ENCODE assay signal across 15 mouse cellular contexts in the genomic region with DNA sequence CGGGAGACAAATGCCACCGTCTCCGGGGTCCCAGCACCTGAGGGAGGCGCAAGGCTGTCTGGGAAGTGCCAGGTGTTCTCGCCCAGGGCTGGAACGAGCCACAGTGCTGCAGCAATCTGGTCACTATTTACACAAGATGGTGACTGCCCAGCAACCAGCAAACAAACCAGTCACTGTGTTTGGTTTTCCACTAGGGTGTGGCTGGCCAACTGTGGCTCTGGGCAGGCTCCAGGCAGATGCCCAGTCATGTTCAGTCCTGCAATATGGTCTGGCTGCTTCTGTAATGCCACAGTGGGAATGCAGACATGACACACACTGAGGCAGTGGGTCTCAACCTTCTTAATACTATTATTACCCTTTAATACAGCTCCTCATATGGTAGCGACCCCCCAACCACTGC.
DNase-seq lines count a peak whose midpoint lies in the region; ATAC-seq and TF ChIP-seq lines count a peak whose summit lies in the region.
"Had no signal": no experiment of that assay in that cellular context is flagged by ENCODE, and none has a peak within 500 bp of the region (broad histone marks: within the 10 kb centered on the region; RNA-seq: fewer than 3 reads in every experiment).

No protein-coding gene starts in this region.

- WGBS in liver, adult 2 months, result 64% methylated on average over 7 of the region's 7 CpGs

- H3K36me3 ChIP-seq in liver, adult 2 months (ENCODE audit: control insufficient read depth, insufficient read depth, low read length), result peaks cover 49% of the 10 kb centered on the region

- no peak overlapping the region for H3K27ac ChIP-seq in liver, adult 2 months (replicated peaks; ENCODE audit: insufficient read depth, low read depth, low read length)
- H3K27ac ChIP-seq: forebrain, embryonic 13.5 days; macrophage had no signal

- no peak overlapping the region for H3K9ac ChIP-seq in liver, adult 2 months (ENCODE audit: low read depth, low read length)
- H3K9ac ChIP-seq: forebrain, embryonic 13.5 days had no signal

- H3K27me3 ChIP-seq in liver, adult 2 months (ENCODE audit: control insufficient read depth, insufficient read depth, low read length), result no peaks in the 10 kb centered on the region
- H3K27me3 ChIP-seq: forebrain, embryonic 13.5 days had no signal

- peak; percentile 53 for DNase-seq in liver, adult 2 months (ENCODE audit: extremely low read depth, low read depth, low spot score)
- DNase-seq in liver, result no peak
- DNase-seq in lung, postnatal 10 days, result peak; percentile 11
- DNase-seq in urinary bladder, adult 2 months (ENCODE audit: low spot score), result peak; percentile 34
- DNase-seq in heart, postnatal 25 days (ENCODE audit: low spot score), result no peak
- DNase-seq in layer of hippocampus, adult 9-11 months, result no peak
- DNase-seq in right cerebral cortex, postnatal 4 days, result no peak
- DNase-seq: cerebellum, adult 2 months; embryo, embryonic 11 days; gastrocnemius, postnatal 10 days; kidney, adult 8-10 months; thymus, postnatal 4 days had no signal

- TF ChIP-seq POLR2A in liver, adult 2 months (IDR thresholded peaks at IDR 0.05; ENCODE audit: extremely low read depth, insufficient read depth, low read length), result no peak

- peak; percentile 40 for ATAC-seq in erythroblast, adult 5-6 weeks (replicated peaks; ENCODE audit: low FRiP score, poor library complexity, severe bottlenecking)
- ATAC-seq: forebrain, embryonic 13.5 days had no signal

- intact Hi-C loops in heart, postnatal 25 days (cut with DNase I), result no loop called here

- H3K4me3 ChIP-seq in liver, adult 2 months (ENCODE audit: insufficient read depth, low read depth, low read length), result no peak overlapping the region
- H3K4me3 ChIP-seq: forebrain, embryonic 13.5 days had no signal

- H3K4me1 ChIP-seq in liver, adult 2 months (ENCODE audit: control insufficient read depth, insufficient read depth, low read length), result no peaks in the 10 kb centered on the region

- H3K79me2 ChIP-seq in liver, adult 2 months (ENCODE audit: control insufficient read depth, insufficient read depth, low read length), result no peaks in the 10 kb centered on the region

- no peak for TF ChIP-seq CTCF in liver, adult 2 months (IDR thresholded peaks at IDR 0.05; ENCODE audit: low read depth, low read length)

Comparison
In these comparisons a context has a peak if more than half of its experiments do, and no peak if none do; other contexts are left out.
1. DNase-seq: peak in liver, adult 2 months (single experiment), lung, postnatal 10 days (single experiment) and urinary bladder, adult 2 months (single experiment); none in liver (single experiment), heart, postnatal 25 days (single experiment), layer of hippocampus, adult 9-11 months (single experiment) and right cerebral cortex, postnatal 4 days (single experiment).